Mouse (Mus musculus): Measurements from ENCODE around the gene Ush1g. TPM values are rescaled to one million over a fixed set of nuclear protein-coding genes. Genes with fewer than 3 reads are reported as not detected.

Gene Ush1g
- total and polyA plus RNA-seq, 2 experiments from 2014 or later, result 0.13 to 0.37 TPM

DNA sequence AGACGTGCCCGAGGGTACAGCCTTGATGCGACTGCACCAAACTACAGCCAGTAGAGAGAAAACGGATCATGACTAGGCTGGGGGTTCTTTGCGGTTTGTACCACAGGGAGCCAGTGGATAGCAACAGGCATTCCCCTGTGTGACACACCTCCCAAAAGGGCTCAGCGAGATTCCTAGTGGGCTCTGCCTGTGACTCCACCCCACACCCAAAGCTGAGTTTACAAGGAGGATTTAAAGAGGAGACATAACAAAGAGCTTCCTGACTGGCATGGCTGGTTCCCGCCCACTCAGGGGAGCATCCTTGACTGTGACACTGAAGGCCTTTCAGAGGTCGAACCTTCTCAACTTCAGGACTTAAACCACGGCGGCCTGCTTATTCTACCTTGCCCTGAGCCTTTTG is 30.3 kb downstream of the Ush1g start:
- no peak overlapping the region for H3K9ac ChIP-seq (replicated peaks; ENCODE audit: low read length)
- no peak overlapping the region for H3K4me2 ChIP-seq (ENCODE audit: low read depth, low read length)
- H3K4me1 ChIP-seq (ENCODE audit: insufficient read depth, low read length), result no peaks in the 10 kb centered on the region
- H3K9me3 ChIP-seq (ENCODE audit: low read length), result no peaks in the 10 kb centered on the region
- no peak overlapping the region for H3K27ac ChIP-seq
- no peak for ATAC-seq
- TF ChIP-seq CTCF (IDR thresholded peaks at IDR 0.05; ENCODE audit: low read depth), result no peak
- no peak overlapping the region for H3K4me3 ChIP-seq (ENCODE audit: low read length)
- 79% methylated on average over 10 of the region's 10 CpGs for WGBS
- no peaks in the 10 kb centered on the region for H3K36me3 ChIP-seq (ENCODE audit: insufficient read depth, low read length)
- no peak for DNase-seq (ENCODE audit: low spot score)
- no peaks in the 10 kb centered on the region for H3K27me3 ChIP-seq (ENCODE audit: insufficient read depth, low read length)

DNA sequence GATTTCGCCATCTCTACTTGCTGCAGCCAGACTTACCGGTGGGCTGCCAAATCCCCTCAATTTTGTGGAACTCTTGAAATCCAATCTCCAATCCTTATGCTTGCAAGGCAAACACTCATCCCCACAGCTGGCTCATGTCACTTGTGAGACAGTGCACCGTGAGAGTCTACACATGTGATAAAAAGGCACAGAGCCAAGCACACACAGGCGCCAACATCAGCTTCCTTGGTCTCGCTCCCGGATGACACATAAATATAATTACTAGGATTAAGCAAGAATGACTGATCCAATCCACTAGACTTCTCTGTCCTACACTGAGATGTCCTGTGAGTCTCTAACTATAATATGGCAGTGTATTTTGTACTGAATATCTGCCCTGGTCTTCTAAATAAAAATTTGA is 30.9 kb downstream of the Ush1g start:
- Histone ChIP-seq H3K27me3 (ENCODE audit: insufficient read depth, low read length) (no peaks in the 10 kb centered on the region), H3K9me3 (ENCODE audit: low read length) (no peaks in the 10 kb centered on the region), H3K36me3 (ENCODE audit: insufficient read depth, low read length) (no peaks in the 10 kb centered on the region), H3K4me2 (ENCODE audit: low read depth, low read length) (no peak overlapping the region), H3K4me3 (ENCODE audit: low read length) (no peak overlapping the region), H3K9ac (replicated peaks; ENCODE audit: low read length) (no peak overlapping the region), H3K27ac (no peak overlapping the region), H3K4me1 (ENCODE audit: insufficient read depth, low read length) (no peaks in the 10 kb centered on the region)
- DNase-seq (ENCODE audit: low spot score) (no peak), ATAC-seq (no peak)
- 67% methylated on average over 6 of the region's 6 CpGs for WGBS
- TF ChIP-seq CTCF (IDR thresholded peaks at IDR 0.05; ENCODE audit: low read depth), result no peak

GRCm38 (mm10) chr11:115290314-115290713 is 31.5 kb downstream of the Ush1g start:
- 81% methylated on average over 1 of the region's 1 CpGs for WGBS
- Histone ChIP-seq H3K4me1 (ENCODE audit: insufficient read depth, low read length) (no peaks in the 10 kb centered on the region), H3K27me3 (ENCODE audit: insufficient read depth, low read length) (no peaks in the 10 kb centered on the region), H3K9me3 (ENCODE audit: low read length) (no peaks in the 10 kb centered on the region), H3K4me2 (ENCODE audit: low read depth, low read length) (no peak overlapping the region), H3K4me3 (ENCODE audit: low read length) (no peak overlapping the region), H3K36me3 (ENCODE audit: insufficient read depth, low read length) (no peaks in the 10 kb centered on the region), H3K9ac (replicated peaks; ENCODE audit: low read length) (no peak overlapping the region), H3K27ac (no peak overlapping the region)
- DNase-seq (ENCODE audit: low spot score) (no peak), ATAC-seq (no peak)
- no peak for TF ChIP-seq CTCF (IDR thresholded peaks at IDR 0.05; ENCODE audit: low read depth)

DNA sequence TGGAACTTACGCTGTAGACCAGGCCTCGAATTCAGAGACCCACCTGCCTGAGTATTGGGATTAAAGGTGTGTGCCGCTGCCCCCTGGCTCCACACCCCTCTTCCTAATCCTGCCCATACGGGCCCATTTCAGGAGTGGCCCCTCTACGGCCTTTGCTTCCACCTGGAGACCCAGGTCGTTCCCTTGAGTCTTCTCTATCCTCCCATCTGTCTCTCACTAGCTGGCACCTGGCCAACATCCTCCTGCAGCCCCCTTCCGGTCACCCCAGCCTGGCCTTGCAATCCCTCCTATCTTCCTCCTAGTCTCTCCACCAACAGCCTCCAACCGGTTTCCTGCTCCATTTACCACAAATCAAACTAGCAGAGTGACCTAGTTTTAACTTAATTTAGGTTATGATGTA is 32.0 kb downstream of the Ush1g start:
- Histone ChIP-seq H3K4me1 (ENCODE audit: insufficient read depth, low read length) (no peaks in the 10 kb centered on the region), H3K4me2 (ENCODE audit: low read depth, low read length) (no peak overlapping the region), H3K4me3 (ENCODE audit: low read length) (no peak overlapping the region), H3K9me3 (ENCODE audit: low read length) (no peaks in the 10 kb centered on the region), H3K9ac (replicated peaks; ENCODE audit: low read length) (no peak overlapping the region), H3K27ac (0 out of 2 replicates have a peak overlapping the region, but pooled peaks have one; percentile 41), H3K27me3 (ENCODE audit: insufficient read depth, low read length) (no peaks in the 10 kb centered on the region), H3K36me3 (ENCODE audit: insufficient read depth, low read length) (no peaks in the 10 kb centered on the region)
- DNase-seq (ENCODE audit: low spot score) (no peak), ATAC-seq (no peak)
- WGBS, result 78% methylated on average over 8 of the region's 8 CpGs
- no peak for TF ChIP-seq CTCF (IDR thresholded peaks at IDR 0.05; ENCODE audit: low read depth)

GRCm38 (mm10) chr11:115288305-115288704 is 33.5 kb downstream of the Ush1g start:
- no peak overlapping the region for H3K4me2 ChIP-seq (ENCODE audit: low read depth, low read length)
- H3K4me3 ChIP-seq (ENCODE audit: low read length), result no peak overlapping the region
- DNase-seq (ENCODE audit: low spot score) (no peak), ATAC-seq (no peak)
- no peaks in the 10 kb centered on the region for H3K36me3 ChIP-seq (ENCODE audit: insufficient read depth, low read length)
- no peaks in the 10 kb centered on the region for H3K27me3 ChIP-seq (ENCODE audit: insufficient read depth, low read length)
- no peak for TF ChIP-seq CTCF (IDR thresholded peaks at IDR 0.05; ENCODE audit: low read depth)
- H3K27ac ChIP-seq, result no peak overlapping the region
- WGBS, result 85% methylated on average over 2 of the region's 2 CpGs
- no peak overlapping the region for H3K9ac ChIP-seq (replicated peaks; ENCODE audit: low read length)
- H3K9me3 ChIP-seq (ENCODE audit: low read length), result no peaks in the 10 kb centered on the region
- no peaks in the 10 kb centered on the region for H3K4me1 ChIP-seq (ENCODE audit: insufficient read depth, low read length)

- Histone ChIP-seq H3K9me3 (ENCODE audit: low read length) (no peaks in the 10 kb centered on the region), H3K9ac (replicated peaks; ENCODE audit: low read length) (no peak overlapping the region), H3K36me3 (ENCODE audit: insufficient read depth, low read length) (no peaks in the 10 kb centered on the region), H3K27ac (peak overlapping the region; percentile 58; the same call in 1 of the 2 replicates), H3K27me3 (ENCODE audit: insufficient read depth, low read length) (no peaks in the 10 kb centered on the region), H3K4me2 (ENCODE audit: low read depth, low read length) (no peak overlapping the region), H3K4me3 (ENCODE audit: low read length) (no peak overlapping the region), H3K4me1 (ENCODE audit: insufficient read depth, low read length) (no peaks in the 10 kb centered on the region)
- DNase-seq (ENCODE audit: low spot score) (no peak), ATAC-seq (no peak; the same call in 1 of the 2 replicates)
- TF ChIP-seq CTCF (IDR thresholded peaks at IDR 0.05; ENCODE audit: low read depth), result no peak
- WGBS, result 79% methylated on average over 5 of the region's 5 CpGs
Observed at GRCm38 (mm10) chr11:115287386-115287785, 34.5 kb downstream of the Ush1g start.

- Histone ChIP-seq H3K4me1 (ENCODE audit: insufficient read depth, low read length) (no peaks in the 10 kb centered on the region), H3K27ac (peak overlapping the region; percentile 58), H3K4me2 (ENCODE audit: low read depth, low read length) (no peak overlapping the region), H3K4me3 (ENCODE audit: low read length) (no peak overlapping the region), H3K9ac (replicated peaks; ENCODE audit: low read length) (no peak overlapping the region), H3K36me3 (ENCODE audit: insufficient read depth, low read length) (no peaks in the 10 kb centered on the region), H3K9me3 (ENCODE audit: low read length) (no peaks in the 10 kb centered on the region), H3K27me3 (ENCODE audit: insufficient read depth, low read length) (no peaks in the 10 kb centered on the region)
- 58% methylated on average over 19 of the region's 19 CpGs for WGBS
- ATAC-seq (0 out of 2 replicates have a peak, but pooled peaks have one; percentile 39), DNase-seq (ENCODE audit: low spot score) (peak; percentile 48)
- no peak for TF ChIP-seq CTCF (IDR thresholded peaks at IDR 0.05; ENCODE audit: low read depth)
Observed at GRCm38 (mm10) chr11:115286201-115286993, 35.4 kb downstream of the Ush1g start.
